Mouse (Mus musculus): ENCODE data around the gene Meaf6.

DNA sequence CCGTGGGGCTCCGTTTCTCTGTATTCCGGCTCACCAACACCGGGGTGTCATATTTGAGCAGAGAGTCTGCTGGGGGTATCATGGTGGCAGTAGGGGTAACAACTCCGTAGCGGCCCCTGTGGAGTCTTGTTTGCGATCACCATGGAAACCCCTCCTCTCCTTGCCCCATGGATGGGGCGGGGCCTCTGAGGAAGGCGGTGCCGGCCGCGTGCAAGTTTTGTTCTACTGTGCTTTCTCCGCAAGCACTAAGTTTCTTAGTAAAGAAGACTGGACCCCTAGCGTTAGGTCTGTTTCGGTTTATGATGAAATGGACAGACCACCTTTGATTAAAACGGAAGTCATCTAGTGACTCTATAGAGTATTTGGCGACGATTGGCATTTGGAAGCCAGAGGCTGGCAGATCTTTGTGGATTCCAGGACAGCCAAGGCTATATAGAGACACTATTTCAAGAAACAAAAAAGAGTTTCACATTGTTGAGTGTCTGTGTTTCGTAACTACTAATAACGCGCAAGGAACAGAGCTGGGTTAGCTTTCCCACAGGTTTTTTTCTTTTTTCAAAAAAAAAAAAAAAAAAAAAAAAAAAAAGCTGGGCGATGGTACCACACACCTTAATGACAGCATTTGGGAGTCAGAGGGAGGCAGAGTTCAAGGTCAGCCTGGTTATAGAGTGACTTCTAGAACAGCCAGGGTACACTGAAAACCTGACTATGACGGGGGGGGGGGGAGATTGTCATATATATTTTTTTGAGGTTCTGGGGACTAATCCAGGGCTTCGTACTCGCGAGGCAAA lies 19.2 kb upstream of the Meaf6 start, which contains the start of gene Dnali1:
- TF ChIP-seq GATA1 (IDR thresholded peaks at IDR 0.05; ENCODE audit: low read length) (no peak), TAL1 (IDR thresholded peaks at IDR 0.05; ENCODE audit: low read length) (no peak)

Measured in erythroblast, embryonic 14.5 days (primary cell).